Mouse (Mus musculus): ENCODE measurements around the gene Cxcl5.

DNA sequence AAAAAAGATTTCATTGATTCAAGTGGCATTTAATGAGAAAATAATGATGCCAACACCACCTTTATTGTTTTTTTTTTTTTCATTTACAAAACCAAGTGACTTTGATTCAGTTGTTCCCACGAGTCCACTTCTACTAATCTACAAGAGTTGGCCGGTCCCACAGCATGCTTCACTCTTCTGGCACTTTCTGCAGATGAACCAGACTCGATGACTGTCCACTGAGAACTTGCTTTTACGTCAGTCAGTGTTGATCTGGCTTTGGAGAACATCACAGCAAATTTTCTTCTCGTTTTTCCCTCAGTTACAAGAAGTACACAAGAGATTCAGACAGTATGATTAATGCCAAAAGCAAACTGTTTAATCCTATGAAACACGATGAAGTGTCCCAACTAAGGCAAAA, 19.7 kb downstream of the Cxcl5 start:
- TF ChIP-seq CTCF (IDR thresholded peaks at IDR 0.05) (no peak), EP300 (IDR thresholded peaks at IDR 0.05) (no peak)

Data from lung, postnatal 0 days (tissue).